Mouse (Mus musculus) small intestine, adult 2 months (tissue): ENCODE data around the gene Etnppl.

Experiments
- CTCF ChIP-seq: fragments of 200-500 bp; IDR thresholded peaks from 2 replicates; pipeline ENCODE4 v1.5.1; 2012; ENCODE audit warnings: low read depth, mild to moderate bottlenecking, control low read depth, inconsistent platforms, low read length, moderate library complexity, mixed read lengths; ENCODE audit not compliant: insufficient replicate concordance, insufficient read length; ENCODE audit errors: extremely low read depth
- POLR2A ChIP-seq: fragments of 200-500 bp; IDR thresholded peaks from 2 replicates; pipeline ENCODE4 v1.6.1; 2012; ENCODE audit warnings: low read depth, mild to moderate bottlenecking, control low read depth, inconsistent platforms, low read length, moderate library complexity

GRCm38 (mm10) chr3:130662496-130662895 lies 45.2 kb downstream of the Etnppl start:
- no peak for TF ChIP-seq POLR2A
- no peak for TF ChIP-seq CTCF
